In the genomic region with DNA sequence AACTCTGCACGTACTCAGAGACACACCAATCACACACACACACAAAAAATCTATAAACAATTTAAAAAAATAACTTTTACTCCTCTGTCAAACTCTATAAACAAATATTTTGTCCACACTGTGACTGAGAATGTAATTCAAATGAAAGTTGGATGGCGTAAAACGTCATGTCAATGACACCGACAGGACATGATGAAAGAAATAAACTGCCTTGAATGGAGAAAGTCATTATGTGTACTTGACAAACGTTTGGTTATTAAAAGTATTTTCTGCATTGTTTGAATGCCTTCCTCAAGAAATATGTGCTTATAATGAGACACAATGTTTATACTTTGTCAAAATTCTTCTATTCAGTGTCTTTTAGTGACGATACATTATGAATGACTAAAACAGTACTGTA, we compare ENCODE assay signal across 17 mouse cellular contexts.
"Had no signal": no experiment of that assay in that cellular context is flagged by ENCODE, and none has a peak within 500 bp of the region (broad histone marks: within the 10 kb centered on the region; RNA-seq: fewer than 3 reads in every experiment).

No protein-coding gene starts in this region.

- ATAC-seq: liver, postnatal 0 days; midbrain, embryonic 13.5 days; midbrain, embryonic 15.5 days had no signal

- H3K4me1 ChIP-seq: liver, embryonic 13.5 days; liver, embryonic 15.5 days; megakaryocyte, embryonic 14.5 days; midbrain, embryonic 15.5 days; neural tube, embryonic 12.5 days had no signal

- H3K9ac ChIP-seq: liver, embryonic 13.5 days; liver, embryonic 15.5 days; liver, postnatal 0 days; midbrain, embryonic 13.5 days; midbrain, embryonic 15.5 days; neural tube, embryonic 12.5 days had no signal

- H3K27me3 ChIP-seq: liver, embryonic 13.5 days; liver, embryonic 15.5 days; megakaryocyte, embryonic 14.5 days; midbrain, embryonic 13.5 days; midbrain, embryonic 15.5 days; neural tube, embryonic 12.5 days had no signal

- H3K36me3 ChIP-seq: liver, embryonic 13.5 days; liver, embryonic 15.5 days; midbrain, embryonic 13.5 days; midbrain, embryonic 15.5 days; neural tube, embryonic 12.5 days had no signal

- H3K4me3 ChIP-seq: liver, embryonic 13.5 days; liver, embryonic 15.5 days; megakaryocyte, embryonic 14.5 days; midbrain, embryonic 13.5 days; midbrain, embryonic 15.5 days; neural tube, embryonic 12.5 days had no signal

- H3K9me3 ChIP-seq: liver, embryonic 13.5 days; liver, embryonic 15.5 days; megakaryocyte, embryonic 14.5 days; midbrain, embryonic 13.5 days; midbrain, embryonic 15.5 days; neural tube, embryonic 12.5 days had no signal

- H3K4me2 ChIP-seq: liver, embryonic 11.5 days; liver, embryonic 13.5 days; liver, embryonic 15.5 days; midbrain, embryonic 11.5 days; midbrain, embryonic 13.5 days; midbrain, embryonic 15.5 days; neural tube, embryonic 12.5 days had no signal

- DNase-seq: liver; liver, embryonic 13.5 days; liver, postnatal 0 days; right cerebral cortex, postnatal 14 days; right cerebral cortex, postnatal 4 days; spleen, adult 18-20 months; thymus, adult 18-20 months; thymus, postnatal 14 days; thymus, postnatal 36 days had no signal

- H3K27ac ChIP-seq: liver, embryonic 13.5 days; liver, embryonic 15.5 days; macrophage; midbrain, embryonic 13.5 days; midbrain, embryonic 15.5 days; neural tube, embryonic 12.5 days had no signal
